8 mouse cellular contexts compared by ENCODE assay signal in the genomic region with DNA sequence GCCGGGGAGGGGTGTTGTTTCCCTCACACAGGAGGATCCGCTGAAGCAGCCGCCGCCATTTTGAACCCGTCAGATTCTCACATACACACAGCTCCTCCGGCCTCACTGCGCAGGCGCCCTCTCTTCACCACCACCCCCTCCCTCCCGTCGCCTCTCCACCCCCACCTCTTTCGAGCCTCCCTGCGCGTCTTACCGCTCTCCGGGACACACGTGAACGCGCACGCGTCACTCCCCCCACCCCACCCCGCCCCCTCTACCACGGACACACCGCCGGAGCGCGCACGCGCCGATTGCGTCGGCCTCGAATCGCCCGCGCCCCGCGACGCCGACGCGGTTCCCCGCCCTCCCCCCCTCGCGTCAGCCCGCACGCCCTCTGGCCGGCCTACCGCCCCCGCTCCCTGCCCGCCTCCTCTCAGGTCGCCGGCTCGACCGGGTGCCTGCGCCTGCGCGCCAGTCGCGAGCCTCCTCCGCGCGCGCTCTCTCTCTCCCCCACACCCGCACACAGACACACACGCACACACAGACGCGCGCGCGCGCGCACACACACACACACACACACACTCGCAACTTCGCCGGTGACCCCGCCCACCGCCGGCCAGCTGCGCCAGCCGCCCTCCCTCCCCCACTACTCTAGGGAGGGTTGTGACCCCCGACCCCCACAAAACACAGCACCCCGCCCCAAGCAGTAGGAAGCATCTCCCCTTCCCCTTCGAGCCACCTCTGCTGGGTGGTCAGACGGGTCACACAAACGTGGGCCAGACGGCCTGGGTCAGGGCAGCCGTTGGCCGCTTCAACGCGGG. TPM values are rescaled to one million over a fixed set of nuclear protein-coding genes. Genes with fewer than 3 reads are reported as not detected.
A peak's percentile ranks its signal among the peaks of the same experiment; 100 is the strongest.
DNase-seq lines count a peak whose midpoint lies in the region; ATAC-seq and TF ChIP-seq lines count a peak whose summit lies in the region.

No protein-coding gene starts in this region.

- no peak for TF ChIP-seq CTCF in liver, embryonic 14.5 days (IDR thresholded peaks at IDR 0.05; ENCODE audit: low read depth)
- TF ChIP-seq CTCF in stomach, postnatal 0 days (IDR thresholded peaks at IDR 0.05; ENCODE audit: low read depth): no peak

- DNase-seq in c-Kit-negative CD71-positive TER-119-positive erythroid progenitor cells, embryonic 14.5 days (ENCODE audit: low read depth, low spot score): peak; percentile 95
- DNase-seq in fibroblast of lung, adult 2 months (ENCODE audit: low read depth): peak; percentile 94
- peak; percentile 99 for DNase-seq in kidney, postnatal 25 days
- peak; percentile 95 to 96 (median 96) for DNase-seq in liver, embryonic 14.5 days (ENCODE audit: low read depth in 3 of 3, low spot score in 3 of 3)
- peak; percentile 100 for DNase-seq in neural tube, embryonic 11.5 days (ENCODE audit: low spot score)
- DNase-seq in stomach, postnatal 0 days (ENCODE audit: low spot score): peak; percentile 100

- ATAC-seq in CD4-positive, CD25-positive, alpha-beta regulatory T cell, adult 4 months: peak; percentile 84
- ATAC-seq in heart, embryonic 15.5 days (replicated peaks; ENCODE audit: insufficient number of reproducible peaks, insufficient read depth, low FRiP score, low read depth): peak; percentile 92
- ATAC-seq in liver, embryonic 14.5 days (ENCODE audit: insufficient read depth): peak; percentile 92
- ATAC-seq in neural tube, embryonic 11.5 days (ENCODE audit: insufficient read depth, low FRiP score, low TSS enrichment): peak; percentile 88
- ATAC-seq in stomach, postnatal 0 days (ENCODE audit: low FRiP score, low TSS enrichment): peak; percentile 96

- TF ChIP-seq EP300 in liver, embryonic 14.5 days (IDR thresholded peaks at IDR 0.05; ENCODE audit: low read depth): peak; percentile 32; the same call in 1 of the 2 replicates
- no peak for TF ChIP-seq EP300 in stomach, postnatal 0 days (optimal IDR thresholded peaks at IDR 0.05)

- H3K9me3 ChIP-seq in heart, embryonic 15.5 days (replicated peaks): no peaks in the 10 kb centered on the region
- no peaks in the 10 kb centered on the region for H3K9me3 ChIP-seq in liver, embryonic 14.5 days (ENCODE audit: control insufficient read depth, low read length)
- H3K9me3 ChIP-seq in neural tube, embryonic 11.5 days (ENCODE audit: control insufficient read depth, low read length): no peaks in the 10 kb centered on the region
- H3K9me3 ChIP-seq in stomach, postnatal 0 days (ENCODE audit: control insufficient read depth, low read length): no peaks in the 10 kb centered on the region

- peaks cover 25% of the 10 kb centered on the region for H3K4me1 ChIP-seq in heart, embryonic 15.5 days (replicated peaks)
- peaks cover 5 to 11% of the 10 kb centered on the region in 2 experiments for H3K4me1 ChIP-seq in liver, embryonic 14.5 days (replicated peaks; ENCODE audit: control insufficient read depth in 2 of 2, insufficient read depth in 2 of 2, low read length in 1 of 2)
- H3K4me1 ChIP-seq in neural tube, embryonic 11.5 days (ENCODE audit: control insufficient read depth, insufficient read depth, low read length): peaks cover 11% of the 10 kb centered on the region
- H3K4me1 ChIP-seq in stomach, postnatal 0 days (replicated peaks; ENCODE audit: control insufficient read depth, insufficient read depth): no peaks in the 10 kb centered on the region

- H3K4me2 ChIP-seq in heart, embryonic 15.5 days: peak overlapping the region; percentile 90
- H3K4me2 ChIP-seq in liver, embryonic 14.5 days (ENCODE audit: low read depth): peak overlapping the region; percentile 94
- peak overlapping the region; percentile 82 for H3K4me2 ChIP-seq in neural tube, embryonic 11.5 days (ENCODE audit: low read depth)
- H3K4me2 ChIP-seq in stomach, postnatal 0 days (replicated peaks; ENCODE audit: low read depth): peak overlapping the region; percentile 95

- under 1% methylated on average over 60 of the region's 90 CpGs for WGBS in heart, embryonic 15.5 days
- WGBS in liver, embryonic 14.5 days (ENCODE audit: insufficient replicate concordance): under 1% methylated on average over 77 of the region's 90 CpGs
- 0% methylated on average over 33 of the region's 90 CpGs for WGBS in neural tube, embryonic 11.5 days
- WGBS in stomach, postnatal 0 days: under 1% methylated on average over 42 of the region's 90 CpGs

- no peaks in the 10 kb centered on the region for H3K27me3 ChIP-seq in heart, embryonic 15.5 days
- H3K27me3 ChIP-seq in liver, embryonic 14.5 days (ENCODE audit: control insufficient read depth, insufficient read depth, low read length): peaks cover 5% of the 10 kb centered on the region
- no peaks in the 10 kb centered on the region for H3K27me3 ChIP-seq in neural tube, embryonic 11.5 days (ENCODE audit: control insufficient read depth, insufficient read depth, low read length)
- no peaks in the 10 kb centered on the region for H3K27me3 ChIP-seq in stomach, postnatal 0 days (ENCODE audit: control insufficient read depth, insufficient read depth, low read length)

- no peaks in the 10 kb centered on the region for H3K36me3 ChIP-seq in heart, embryonic 15.5 days
- peaks cover 5% of the 10 kb centered on the region for H3K36me3 ChIP-seq in liver, embryonic 14.5 days (replicated peaks; ENCODE audit: control insufficient read depth, insufficient read depth, low read depth)
- no peaks in the 10 kb centered on the region for H3K36me3 ChIP-seq in neural tube, embryonic 11.5 days (ENCODE audit: control insufficient read depth, insufficient read depth, low read length)
- H3K36me3 ChIP-seq in stomach, postnatal 0 days (ENCODE audit: control insufficient read depth, insufficient read depth, low read length): no peaks in the 10 kb centered on the region

- peak overlapping the region; percentile 97 for H3K27ac ChIP-seq in heart, embryonic 15.5 days
- peak overlapping the region; percentile 85 for H3K27ac ChIP-seq in liver, embryonic 14.5 days
- peak overlapping the region; percentile 94 for H3K27ac ChIP-seq in neural tube, embryonic 11.5 days (ENCODE audit: low read depth, low read length)
- H3K27ac ChIP-seq in stomach, postnatal 0 days (replicated peaks): peak overlapping the region; percentile 97

- peak overlapping the region; percentile 96 for H3K9ac ChIP-seq in heart, embryonic 15.5 days
- H3K9ac ChIP-seq in liver, embryonic 14.5 days (replicated peaks): peak overlapping the region; percentile 98
- peak overlapping the region; percentile 99 for H3K9ac ChIP-seq in neural tube, embryonic 11.5 days (ENCODE audit: low read length)
- H3K9ac ChIP-seq in stomach, postnatal 0 days (ENCODE audit: low read length): peak overlapping the region; percentile 100

- H3K4me3 ChIP-seq in heart, embryonic 15.5 days: peak overlapping the region; percentile 84
- H3K4me3 ChIP-seq in liver, embryonic 14.5 days (ENCODE audit: insufficient read depth in 1 of 2, low read depth in 2 of 2, low read length in 2 of 2): peak overlapping the region; percentile 90 to 93
- peak overlapping the region; percentile 100 for H3K4me3 ChIP-seq in neural tube, embryonic 11.5 days (ENCODE audit: low read depth, low read length)
- H3K4me3 ChIP-seq in stomach, postnatal 0 days (ENCODE audit: low read depth, low read length): peak overlapping the region; percentile 100

RNA-seq across cellular contexts. Expression of gene Kdm2a, which starts 0.9 kb away (rescaled TPM):
- polyA plus RNA-seq in CD4-positive, CD25-positive, alpha-beta regulatory T cell, adult 4 months (2017; shearing (Covaris generic)): 10 to 100 TPM; 90.1 to 95.4 TPM
- polyA plus RNA-seq in heart, embryonic 15.5 days (2015; fragmentation: Nextera tagmentation; extraction: Ambion mirVana): 29.5 and 37.2 TPM in 2 replicates
- 18.9 and 19.0 TPM in 2 replicates for polyA plus RNA-seq in liver, embryonic 14.5 days (2012; rRNA removed)
- polyA plus RNA-seq in liver, embryonic 14.5 days (2014; fragmentation: Nextera tagmentation; extraction: Ambion mirVana): 12.4 and 13.4 TPM in 2 replicates
- polyA plus RNA-seq in neural tube, embryonic 11.5 days (2014; fragmentation: Nextera tagmentation; extraction: Ambion mirVana): 44.1 and 47.2 TPM in 2 replicates
- polyA plus RNA-seq in stomach, postnatal 0 days (2015; fragmentation: Nextera tagmentation; extraction: Ambion mirVana): 12.9 and 15.0 TPM in 2 replicates

RNA-seq across cellular contexts. Expression of gene Rhod, which starts 42.0 kb away (rescaled TPM):
- 1 to 10 TPM; 2.6 to 3.2 TPM for polyA plus RNA-seq in CD4-positive, CD25-positive, alpha-beta regulatory T cell, adult 4 months (2017; shearing (Covaris generic))
- polyA plus RNA-seq in heart, embryonic 15.5 days (2015; fragmentation: Nextera tagmentation; extraction: Ambion mirVana): 22.6 and 28.1 TPM in 2 replicates
- 3.8 and 5.3 TPM in 2 replicates for polyA plus RNA-seq in liver, embryonic 14.5 days (2012; rRNA removed)
- polyA plus RNA-seq in liver, embryonic 14.5 days (2014; fragmentation: Nextera tagmentation; extraction: Ambion mirVana): 6.2 and 6.4 TPM in 2 replicates
- polyA plus RNA-seq in neural tube, embryonic 11.5 days (2014; fragmentation: Nextera tagmentation; extraction: Ambion mirVana): 17.1 and 17.4 TPM in 2 replicates
- 45.5 and 48.0 TPM in 2 replicates for polyA plus RNA-seq in stomach, postnatal 0 days (2015; fragmentation: Nextera tagmentation; extraction: Ambion mirVana)

Comparison
In these comparisons a context has a peak if more than half of its experiments do, and no peak if none do; other contexts are left out.
1. Peak in every context shown above with its lines: DNase-seq, ATAC-seq, H3K4me3 ChIP-seq and H3K27ac ChIP-seq.